Mouse (Mus musculus): ENCODE data around the gene Slc7a7.

The Slc7a7 gene

DNA sequence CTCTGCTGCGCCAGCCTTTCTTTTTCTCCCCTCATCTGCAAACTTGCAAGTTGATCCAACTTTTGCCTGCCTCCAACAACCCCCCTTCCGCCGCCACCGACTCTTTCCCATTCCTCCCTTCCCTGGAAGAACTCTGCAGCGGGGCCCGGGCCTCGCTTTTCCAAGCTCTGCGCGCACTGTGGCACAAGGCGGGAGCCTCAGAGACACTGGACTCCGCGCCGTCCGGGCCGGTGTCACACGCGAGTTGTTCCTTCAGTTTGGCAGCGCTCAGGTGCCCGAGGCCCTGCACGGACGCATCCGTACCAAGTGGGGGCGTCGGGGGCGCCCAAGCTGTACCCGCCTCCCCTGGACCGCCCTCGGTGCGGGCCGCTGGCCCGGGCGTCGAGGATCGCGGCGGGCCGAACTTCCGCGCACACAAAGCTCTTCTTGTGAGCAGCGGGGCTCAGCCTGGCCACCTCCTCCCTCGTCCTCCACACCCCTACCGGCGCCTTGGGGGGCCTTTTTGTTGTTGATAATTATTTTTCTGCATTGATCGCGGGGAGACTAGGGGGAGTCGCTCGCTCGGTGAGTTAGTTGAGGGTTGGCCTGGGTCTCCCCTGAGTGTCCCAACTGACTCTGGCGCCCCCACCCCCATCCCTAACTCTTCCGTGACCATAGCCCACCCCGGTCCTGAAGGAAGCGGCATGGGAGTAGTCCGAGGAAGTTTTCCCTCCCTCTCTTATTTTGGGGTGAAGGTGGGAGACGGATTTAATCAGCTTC, 14.7 kb upstream of the Slc7a7 start:
- DNase-seq: no peak

GRCm38 (mm10) chr14:54431334-54432077, 13.9 kb upstream of the Slc7a7 start, which contains the start of gene Mmp14:
Gene Mmp14, plus strand, starts transcription at chr14:54431612.
- no peak for DNase-seq

GRCm38 (mm10) chr14:54430406-54431145, 13.0 kb upstream of the Slc7a7 start:
- DNase-seq: no peak

DNA sequence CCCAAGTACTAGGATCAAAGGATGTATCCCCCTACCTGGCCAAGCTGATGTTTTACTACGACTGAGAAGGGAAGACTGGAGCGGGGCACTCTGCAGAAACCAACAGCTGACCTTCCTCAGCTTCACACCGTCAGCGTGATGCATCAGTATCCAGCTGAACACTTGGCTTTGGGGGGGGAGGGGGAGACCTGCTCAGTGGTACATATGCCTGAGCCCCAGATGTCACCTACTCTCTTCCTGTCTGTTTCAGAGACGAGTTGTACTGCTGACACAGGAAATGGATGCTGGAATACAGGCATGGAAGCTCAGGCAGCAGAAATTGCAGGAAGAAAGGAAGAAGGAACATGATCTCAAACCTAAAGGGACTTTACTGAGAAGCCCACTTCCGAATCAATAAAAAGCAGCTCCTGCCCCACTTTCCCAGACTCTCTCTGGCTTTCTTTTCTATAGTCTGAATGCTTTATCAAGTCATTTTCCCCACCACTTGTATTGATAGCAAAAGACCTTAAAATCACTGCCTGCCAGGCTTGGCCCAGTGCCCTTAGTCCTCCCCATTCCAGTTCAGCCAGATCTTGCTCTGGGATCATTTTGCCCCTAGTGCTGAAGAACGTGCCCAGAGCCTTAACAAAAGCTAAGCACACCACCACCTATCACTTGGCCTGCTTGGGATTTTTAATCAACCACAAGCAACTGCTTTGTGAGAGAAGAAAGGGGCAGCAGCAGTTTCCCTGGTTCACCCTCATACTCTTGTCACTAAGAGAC, 11.9 kb upstream of the Slc7a7 start:
- DNase-seq: no peak

DNA sequence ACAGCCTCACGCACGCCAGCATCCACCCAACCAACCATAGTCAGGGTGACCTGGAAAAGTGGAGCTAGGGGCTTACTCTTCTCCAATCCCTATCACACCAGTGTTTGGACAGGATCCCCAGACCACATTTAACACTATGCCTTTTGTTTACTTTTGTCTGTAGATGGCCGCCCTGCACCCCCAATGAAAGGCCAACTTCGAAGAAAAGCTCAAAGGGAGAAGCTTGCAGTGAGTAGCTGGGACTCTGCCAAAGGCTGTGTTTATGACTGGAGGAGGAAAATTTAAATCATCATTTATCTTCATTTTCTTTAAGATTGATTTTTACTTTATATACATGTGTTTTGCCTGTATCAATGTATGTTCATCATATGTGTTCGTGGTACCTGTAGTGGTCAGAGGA, 10.8 kb upstream of the Slc7a7 start:
- no peak for DNase-seq

GRCm38 (mm10) chr14:54427696-54428095, 10.1 kb upstream of the Slc7a7 start:
- no peak for DNase-seq

DNA sequence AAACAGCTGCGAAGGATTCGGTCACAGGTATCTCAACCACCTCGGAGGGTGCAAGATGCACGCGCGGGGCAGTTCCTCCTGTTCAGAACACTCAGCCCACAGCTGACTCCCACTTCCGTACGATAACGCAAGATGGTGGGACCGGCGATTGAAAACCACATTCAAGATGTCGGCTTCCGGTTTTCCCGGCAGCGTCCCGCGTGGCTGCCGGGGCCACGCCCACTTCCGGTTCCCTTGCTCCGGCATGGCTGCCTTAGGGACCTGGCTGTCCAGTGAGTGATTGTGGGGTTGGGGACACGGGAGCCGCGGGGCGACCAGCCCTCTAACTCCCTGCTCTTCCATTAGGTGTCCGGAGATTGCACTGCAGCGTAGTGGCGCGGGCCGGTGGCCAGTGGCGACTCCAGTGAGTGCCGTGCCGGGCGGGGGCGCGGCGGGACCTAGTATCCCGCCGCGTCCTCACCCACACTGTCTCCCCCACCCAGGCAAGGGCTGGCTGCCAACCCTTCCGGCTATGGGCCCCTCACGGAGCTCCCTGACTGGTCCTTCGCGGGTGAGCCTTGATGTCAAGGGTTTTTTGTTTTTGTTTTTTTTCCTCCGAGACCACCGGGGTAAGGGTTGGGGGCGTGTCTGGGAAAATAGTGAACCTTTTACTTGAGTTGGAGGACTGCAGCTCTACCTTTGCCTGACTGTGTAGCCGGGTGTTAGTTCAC, 9.3 kb upstream of the Slc7a7 start, which contains the start of gene Mrpl52:
TSS of gene Mrpl52 (plus strand) at position 221 of the 710 bp plus-strand sequence.
- DNase-seq: peak; percentile 88

GRCm38 (mm10) chr14:54426003-54426688, 8.6 kb upstream of the Slc7a7 start:
- DNase-seq: no peak

DNA sequence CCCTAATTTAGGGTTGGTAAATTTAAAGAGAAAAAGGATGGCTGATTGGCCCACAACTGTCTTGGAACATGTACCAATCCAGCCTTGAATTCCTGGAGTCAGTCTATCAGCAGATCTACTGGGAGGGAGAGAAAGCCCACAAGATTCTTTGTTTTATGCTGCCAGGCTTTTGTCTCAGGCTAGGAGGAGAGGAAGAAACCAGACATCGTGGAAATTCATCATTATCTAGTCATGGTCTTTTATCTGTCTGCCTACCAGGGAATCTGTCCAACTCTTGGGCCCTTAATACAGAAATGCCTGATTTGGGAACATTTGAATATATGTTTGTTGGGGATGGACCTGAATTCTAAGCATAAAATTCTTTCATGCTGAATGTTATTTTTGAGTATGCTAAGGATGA, 8.0 kb upstream of the Slc7a7 start:
- DNase-seq: no peak

DNA sequence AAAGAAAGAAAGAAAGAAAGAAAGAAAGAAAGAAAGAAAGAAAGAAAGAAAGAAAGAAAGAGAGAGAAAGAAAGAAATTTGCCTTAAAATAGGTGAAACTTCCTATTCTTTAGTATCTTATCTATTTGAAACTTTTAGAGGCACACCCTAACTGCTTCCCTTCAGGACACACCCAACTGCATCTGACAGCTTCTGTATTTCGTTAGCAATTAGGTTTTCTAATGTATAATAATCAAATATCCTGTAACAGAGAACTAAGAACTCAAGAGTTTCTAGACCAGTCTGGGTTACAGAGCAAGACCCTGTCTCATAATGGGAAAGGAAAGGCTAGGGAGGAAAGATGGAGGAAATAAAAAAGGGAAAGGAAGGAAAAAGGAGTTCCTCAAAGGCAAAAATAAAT, 7.1 kb upstream of the Slc7a7 start:
- DNase-seq: no peak

GRCm38 (mm10) chr14:54423406-54423805, 5.8 kb upstream of the Slc7a7 start:
- DNase-seq: no peak

DNA sequence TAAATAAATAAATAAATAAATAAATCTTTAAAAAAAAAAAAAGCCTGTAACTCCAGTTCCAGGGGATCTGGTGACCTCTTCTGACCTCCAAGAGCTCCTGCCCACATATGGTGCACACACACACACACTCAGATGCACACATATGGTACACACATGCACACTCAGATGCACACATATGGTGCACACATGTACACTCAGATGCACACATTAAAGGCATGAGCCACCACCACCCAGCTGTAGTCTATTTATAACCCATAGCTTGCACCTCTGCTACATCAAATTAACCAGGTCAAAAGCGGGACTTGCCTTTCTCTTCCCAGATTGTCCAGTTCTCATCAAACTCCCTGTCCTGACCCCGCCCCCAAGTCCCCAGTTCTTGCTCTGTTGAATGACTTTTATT, 3.4 kb upstream of the Slc7a7 start:
- no peak for DNase-seq

GRCm38 (mm10) chr14:54416830-54417229, 750 bp downstream of the Slc7a7 start:
- DNase-seq: no peak

DNA sequence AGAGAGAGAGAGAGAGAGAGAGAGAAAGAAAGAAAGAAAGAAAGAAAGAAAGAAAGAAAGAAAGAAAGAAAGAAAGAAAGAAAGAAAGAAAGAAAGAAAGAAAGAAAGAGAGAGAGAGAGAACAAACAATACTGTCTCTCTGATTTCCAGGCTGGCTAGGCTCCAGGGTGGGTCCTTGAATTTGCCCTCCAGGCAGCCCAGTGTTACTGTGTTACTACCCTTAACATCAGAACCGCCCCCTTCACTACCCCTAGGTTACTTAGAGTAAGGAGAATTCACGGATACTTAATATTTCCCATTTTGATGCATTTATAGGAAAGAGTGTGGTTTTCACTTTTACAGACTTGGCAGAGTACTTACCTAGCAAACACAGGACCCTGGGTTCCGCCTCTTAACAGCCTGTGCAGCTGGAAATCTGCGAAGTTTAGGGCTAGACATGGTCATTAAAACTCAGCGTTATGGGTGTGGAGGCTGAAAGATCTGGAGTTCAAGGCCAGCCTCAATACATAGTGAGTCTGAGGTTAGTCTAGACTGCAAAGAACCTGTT, 1.3 kb downstream of the Slc7a7 start:
- DNase-seq: no peak

GRCm38 (mm10) chr14:54415241-54416020, 2.1 kb downstream of the Slc7a7 start:
- DNase-seq: no peak

DNA sequence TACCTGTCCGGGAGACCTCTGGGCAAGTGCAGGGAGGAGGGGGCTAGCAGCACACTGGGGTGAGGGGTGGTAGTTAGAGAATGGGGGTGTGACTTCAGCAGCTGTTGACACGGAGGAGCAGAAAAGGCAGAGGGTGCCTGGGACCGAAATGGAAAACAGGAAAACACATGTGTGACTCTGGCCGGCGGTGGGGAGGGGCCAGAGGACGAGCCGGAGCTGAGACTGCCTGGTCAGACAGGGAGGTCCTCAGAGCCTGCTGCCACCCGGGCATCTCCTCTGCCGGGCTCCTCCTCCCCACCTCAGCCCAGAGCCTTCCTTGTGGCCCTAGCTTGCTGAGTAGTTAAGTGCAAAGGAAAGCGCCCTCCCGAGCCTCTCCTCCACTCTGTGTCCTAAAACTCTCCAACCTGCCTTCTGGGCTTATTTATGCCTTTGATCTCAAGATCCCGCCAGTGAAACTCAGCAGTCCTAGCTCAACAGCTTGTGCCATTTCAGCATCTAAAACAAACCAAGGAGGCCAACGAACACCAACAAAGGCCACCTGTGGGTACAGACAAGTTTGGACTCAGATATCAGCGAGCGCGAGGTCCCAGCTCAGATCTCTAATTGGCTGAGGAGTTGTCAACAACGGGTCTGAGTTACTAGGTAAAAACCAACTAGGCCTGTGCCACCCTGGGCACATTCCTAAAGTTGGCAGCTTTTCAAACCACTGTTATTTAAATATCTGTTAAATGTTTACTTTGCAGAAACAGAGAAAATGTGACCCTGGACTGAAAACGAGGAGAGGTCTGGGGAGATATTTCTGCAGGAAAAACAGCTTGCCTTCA, 3.5 kb downstream of the Slc7a7 start:
- DNase-seq: no peak

- no peak for DNase-seq
Observed at GRCm38 (mm10) chr14:54412629-54413170, 4.9 kb downstream of the Slc7a7 start.

GRCm38 (mm10) chr14:54412000-54412576, 5.5 kb downstream of the Slc7a7 start:
- DNase-seq: no peak

All from cerebellum, adult 9-10 months (tissue).